Mouse (Mus musculus): Measurements from ENCODE around the gene Cers6.

DNA sequence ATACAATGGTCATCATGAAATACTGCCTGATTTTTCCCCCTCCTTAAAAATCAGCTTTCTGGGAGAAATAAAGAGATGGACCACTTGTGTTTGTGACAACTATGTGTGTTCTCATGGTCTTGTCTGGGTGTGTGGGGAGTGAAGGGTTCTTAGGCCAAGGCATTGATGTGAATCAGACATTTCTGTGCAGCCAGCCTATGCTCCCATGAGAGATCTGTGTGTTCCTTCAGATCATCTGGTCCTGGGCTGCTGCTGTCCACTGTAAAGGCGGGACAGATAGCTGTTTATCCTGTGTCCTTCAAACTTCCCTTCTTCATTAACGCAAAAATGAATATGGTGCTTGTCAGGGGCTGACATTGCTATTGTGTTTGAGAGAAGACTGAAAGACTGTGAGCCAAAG lies 150.6 kb downstream of the Cers6 start:
- TF ChIP-seq CTCF (IDR thresholded peaks at IDR 0.05; ENCODE audit: low read depth) (no peak), EP300 (IDR thresholded peaks at IDR 0.05; ENCODE audit: low read depth) (no peak)

Measured in liver, embryonic 14.5 days (tissue).